ENCODE assay signal across 10 mouse cellular contexts in genomic region chr11:103067457-103068001, GRCm38 (mm10). TPM values are rescaled to one million over a fixed set of nuclear protein-coding genes. Genes with fewer than 3 reads are reported as not detected.
DNase-seq lines count a peak whose midpoint lies in the region; ATAC-seq lines count a peak whose summit lies in the region.
"Had no signal": no experiment of that assay in that cellular context is flagged by ENCODE, and none has a peak within 500 bp of the region (broad histone marks: within the 10 kb centered on the region; RNA-seq: fewer than 3 reads in every experiment).

No protein-coding gene starts in this region.

- peaks cover 92% of the 10 kb centered on the region for H3K36me3 ChIP-seq in limb, embryonic 15.5 days
- H3K36me3 ChIP-seq in intestine, embryonic 16.5 days (ENCODE audit: control insufficient read depth, insufficient read depth, low read length) = peaks cover 19% of the 10 kb centered on the region

- no peaks in the 10 kb centered on the region for H3K9me3 ChIP-seq in limb, embryonic 15.5 days
- H3K9me3 ChIP-seq in intestine, embryonic 16.5 days (ENCODE audit: control insufficient read depth, low read length) = no peaks in the 10 kb centered on the region
- H3K9me3 ChIP-seq: liver, embryonic 15.5 days had no signal

- H3K4me3 ChIP-seq in limb, embryonic 15.5 days = no peak overlapping the region
- H3K4me3 ChIP-seq in intestine, embryonic 16.5 days (ENCODE audit: low read length) = no peak overlapping the region
- H3K4me3 ChIP-seq: liver, embryonic 15.5 days had no signal

- no peaks in the 10 kb centered on the region for H3K27me3 ChIP-seq in limb, embryonic 15.5 days
- no peaks in the 10 kb centered on the region for H3K27me3 ChIP-seq in intestine, embryonic 16.5 days (replicated peaks; ENCODE audit: control insufficient read depth, insufficient read depth, low read length)
- H3K27me3 ChIP-seq: liver, embryonic 15.5 days had no signal

- no peak; the same call in 1 of the 2 replicates for ATAC-seq in limb, embryonic 15.5 days (ENCODE audit: insufficient number of reproducible peaks, low FRiP score, low TSS enrichment, low read depth)
- ATAC-seq in intestine, embryonic 16.5 days = no peak

- H3K27ac ChIP-seq in limb, embryonic 15.5 days = peak overlapping the region; percentile 57; the same call in 1 of the 2 replicates
- H3K27ac ChIP-seq in intestine, embryonic 16.5 days (ENCODE audit: low read length) = no peak overlapping the region
- H3K27ac ChIP-seq: liver, embryonic 15.5 days had no signal

- H3K4me2 ChIP-seq in limb, embryonic 15.5 days = no peak overlapping the region
- no peak overlapping the region for H3K4me2 ChIP-seq in intestine, embryonic 16.5 days (ENCODE audit: low read depth, low read length)
- H3K4me2 ChIP-seq: liver, embryonic 15.5 days had no signal

- peak; percentile 67 for DNase-seq in adrenal gland, postnatal 10 days
- no peak for DNase-seq in adrenal gland, postnatal 4 days (ENCODE audit: low spot score in 2 of 2)
- DNase-seq in 3T3-L1 (ENCODE audit: low read depth, low spot score) = peak; percentile 74
- peak; percentile 85 for DNase-seq in gastrocnemius, postnatal 14 days
- DNase-seq in spleen, postnatal 10 days (ENCODE audit: low spot score in 2 of 2) = no peak
- no peak for DNase-seq in frontal cortex, adult 2 months (ENCODE audit: extremely low spot score in 1 of 2, low spot score in 1 of 2)
- DNase-seq: thymus, postnatal 36 days had no signal

- 59% methylated on average over 8 of the region's 8 CpGs for WGBS in limb, embryonic 15.5 days
- WGBS in intestine, embryonic 16.5 days = 76% methylated on average over 8 of the region's 8 CpGs

- intact Hi-C loops in gastrocnemius, postnatal 14 days (cut with DNase I; ENCODE audit: low total_unique reads) = no loop called here

- peaks cover 8% of the 10 kb centered on the region; the same call in 1 of the 2 replicates for H3K4me1 ChIP-seq in limb, embryonic 15.5 days
- no peaks in the 10 kb centered on the region for H3K4me1 ChIP-seq in intestine, embryonic 16.5 days (ENCODE audit: control insufficient read depth, insufficient read depth, low read length)
- H3K4me1 ChIP-seq: liver, embryonic 15.5 days had no signal

- H3K9ac ChIP-seq in limb, embryonic 15.5 days = no peak overlapping the region
- H3K9ac ChIP-seq in intestine, embryonic 16.5 days (ENCODE audit: low read depth, low read length) = no peak overlapping the region
- H3K9ac ChIP-seq: liver, embryonic 15.5 days had no signal

RNA-seq across cellular contexts. Expression of gene Plcd3, which starts 33.9 kb away (rescaled TPM):
- 10 to 100 TPM in 1 of 2 experiments, 1 to 10 TPM in 1; 8.7 to 11.0 TPM for total RNA-seq in adrenal gland, postnatal 10 days (2021)
- 1 to 10 TPM; 8.7 to 8.9 TPM for total RNA-seq in adrenal gland, postnatal 4 days (2021)
- total RNA-seq in gastrocnemius, postnatal 14 days (2021) = 1 to 10 TPM; 4.5 TPM
- polyA plus RNA-seq in limb, embryonic 15.5 days (2015; fragmentation: Nextera tagmentation; extraction: Ambion mirVana) = 6.5 and 7.6 TPM in 2 replicates
- polyA plus RNA-seq in frontal cortex, adult 2 months (2012; rRNA removed) = 12.3 and 13.3 TPM in 2 replicates
- polyA plus RNA-seq in intestine, embryonic 16.5 days (2015; fragmentation: Nextera tagmentation; extraction: Ambion mirVana) = 2.1 and 2.3 TPM in 2 replicates

RNA-seq across cellular contexts. Expression of gene Acbd4, which starts 34.0 kb away (rescaled TPM):
- total RNA-seq in adrenal gland, postnatal 10 days (2021) = 10 to 100 TPM; 81.0 to 94.7 TPM
- total RNA-seq in adrenal gland, postnatal 4 days (2021) = 10 to 100 TPM; 58.4 to 64.4 TPM
- total RNA-seq in gastrocnemius, postnatal 14 days (2021) = 10 to 100 TPM; 30.0 to 35.7 TPM
- polyA plus RNA-seq in limb, embryonic 15.5 days (2015; fragmentation: Nextera tagmentation; extraction: Ambion mirVana) = 27.8 and 34.6 TPM in 2 replicates
- 38.1 and 44.9 TPM in 2 replicates for polyA plus RNA-seq in frontal cortex, adult 2 months (2012; rRNA removed)
- polyA plus RNA-seq in intestine, embryonic 16.5 days (2015; fragmentation: Nextera tagmentation; extraction: Ambion mirVana) = 30.4 and 32.5 TPM in 2 replicates

RNA-seq across cellular contexts. Expression of gene Dcakd, which starts 39.4 kb away (rescaled TPM):
- total RNA-seq in adrenal gland, postnatal 10 days (2021) = 10 to 100 TPM; 65.6 to 74.8 TPM
- 100 to 1,000 TPM; 114 to 126 TPM for total RNA-seq in adrenal gland, postnatal 4 days (2021)
- total RNA-seq in gastrocnemius, postnatal 14 days (2021) = 10 to 100 TPM; 22.8 to 30.0 TPM
- polyA plus RNA-seq in limb, embryonic 15.5 days (2015; fragmentation: Nextera tagmentation; extraction: Ambion mirVana) = 129 and 136 TPM in 2 replicates
- polyA plus RNA-seq in frontal cortex, adult 2 months (2012; rRNA removed) = 88.0 and 94.5 TPM in 2 replicates
- 91.5 and 92.7 TPM in 2 replicates for polyA plus RNA-seq in intestine, embryonic 16.5 days (2015; fragmentation: Nextera tagmentation; extraction: Ambion mirVana)

RNA-seq across cellular contexts. Expression of gene Nmt1, which starts 39.5 kb away (rescaled TPM):
- 10 to 100 TPM; 81.8 to 85.9 TPM for total RNA-seq in adrenal gland, postnatal 10 days (2021)
- 10 to 100 TPM; 77.3 to 79.8 TPM for total RNA-seq in adrenal gland, postnatal 4 days (2021)
- total RNA-seq in gastrocnemius, postnatal 14 days (2021) = 10 to 100 TPM; 42.8 to 44.0 TPM
- 47.6 and 54.0 TPM in 2 replicates for polyA plus RNA-seq in limb, embryonic 15.5 days (2015; fragmentation: Nextera tagmentation; extraction: Ambion mirVana)
- polyA plus RNA-seq in frontal cortex, adult 2 months (2012; rRNA removed) = 78.5 and 81.3 TPM in 2 replicates
- 55.9 and 59.6 TPM in 2 replicates for polyA plus RNA-seq in intestine, embryonic 16.5 days (2015; fragmentation: Nextera tagmentation; extraction: Ambion mirVana)

RNA-seq across cellular contexts. Expression of gene Hexim1, which starts 48.5 kb away (rescaled TPM):
- total RNA-seq in adrenal gland, postnatal 10 days (2021) = 10 to 100 TPM; 49.6 to 50.1 TPM
- total RNA-seq in adrenal gland, postnatal 4 days (2021) = 10 to 100 TPM; 50.6 to 53.4 TPM
- total RNA-seq in gastrocnemius, postnatal 14 days (2021) = 10 to 100 TPM; 20.7 to 21.5 TPM
- polyA plus RNA-seq in limb, embryonic 15.5 days (2015; fragmentation: Nextera tagmentation; extraction: Ambion mirVana) = 5.0 and 5.8 TPM in 2 replicates
- polyA plus RNA-seq in frontal cortex, adult 2 months (2012; rRNA removed) = 25.6 and 25.8 TPM in 2 replicates
- 4.2 and 4.6 TPM in 2 replicates for polyA plus RNA-seq in intestine, embryonic 16.5 days (2015; fragmentation: Nextera tagmentation; extraction: Ambion mirVana)

Comparison
In these comparisons a context has a peak if more than half of its experiments do, and no peak if none do; other contexts are left out.
1. DNase-seq: peak in adrenal gland, postnatal 10 days (single experiment), 3T3-L1 (single experiment) and gastrocnemius, postnatal 14 days (single experiment); none in adrenal gland, postnatal 4 days (0 of 2), spleen, postnatal 10 days (0 of 2) and frontal cortex, adult 2 months (0 of 2).